Mouse (Mus musculus) brain, adult 2 months (tissue): ENCODE data around the gene Grik4.
A peak's percentile ranks its signal among the peaks of the same experiment; 100 is the strongest.

Source experiments
- DNase-seq: peaks from one replicate; pipeline ENCODE4 v3.0.0; 2011; ENCODE audit warnings: low read depth, low spot score

The Grik4 gene

DNA sequence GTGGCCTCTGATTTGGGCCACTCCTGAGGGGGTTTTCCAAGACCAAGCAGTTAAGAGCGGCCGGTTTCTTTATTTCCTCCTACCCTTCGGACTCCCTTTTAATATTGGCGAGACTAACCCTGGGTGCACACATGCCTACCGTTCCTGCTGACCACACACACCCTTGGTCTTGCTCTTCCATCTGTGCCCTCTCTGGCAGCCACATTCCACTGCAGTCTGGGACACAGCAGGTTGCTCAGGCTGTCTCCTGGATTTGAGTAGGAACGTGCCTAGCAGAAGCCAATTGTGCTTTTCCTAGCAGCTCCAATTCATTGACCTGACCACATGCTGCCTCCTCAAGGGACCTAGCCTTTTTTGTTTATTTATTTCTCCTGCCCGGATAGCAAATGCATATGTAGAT is 365.8 kb downstream of the Grik4 start:
- peak; percentile 91 for DNase-seq

DNA sequence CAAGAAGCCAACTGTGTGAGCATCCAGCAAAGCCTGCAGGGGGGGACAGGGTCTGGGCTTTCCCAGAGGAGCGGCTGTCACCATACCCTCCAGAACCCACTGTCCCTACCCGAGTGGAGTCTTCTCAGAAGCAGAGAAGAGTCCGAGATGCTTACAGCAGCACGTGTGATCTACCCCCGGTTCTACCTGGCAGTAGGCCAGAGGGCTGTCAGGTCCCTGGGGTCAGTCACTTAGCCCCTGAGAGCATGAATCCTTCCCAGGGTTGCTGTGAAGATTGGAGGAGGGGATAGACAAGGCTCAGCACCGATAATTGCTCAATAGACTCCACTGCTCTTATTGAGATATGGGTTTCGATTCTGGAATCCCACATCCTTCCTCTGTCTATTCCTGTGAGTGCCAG is 366.2 kb downstream of the Grik4 start:
- DNase-seq, result no peak

DNA sequence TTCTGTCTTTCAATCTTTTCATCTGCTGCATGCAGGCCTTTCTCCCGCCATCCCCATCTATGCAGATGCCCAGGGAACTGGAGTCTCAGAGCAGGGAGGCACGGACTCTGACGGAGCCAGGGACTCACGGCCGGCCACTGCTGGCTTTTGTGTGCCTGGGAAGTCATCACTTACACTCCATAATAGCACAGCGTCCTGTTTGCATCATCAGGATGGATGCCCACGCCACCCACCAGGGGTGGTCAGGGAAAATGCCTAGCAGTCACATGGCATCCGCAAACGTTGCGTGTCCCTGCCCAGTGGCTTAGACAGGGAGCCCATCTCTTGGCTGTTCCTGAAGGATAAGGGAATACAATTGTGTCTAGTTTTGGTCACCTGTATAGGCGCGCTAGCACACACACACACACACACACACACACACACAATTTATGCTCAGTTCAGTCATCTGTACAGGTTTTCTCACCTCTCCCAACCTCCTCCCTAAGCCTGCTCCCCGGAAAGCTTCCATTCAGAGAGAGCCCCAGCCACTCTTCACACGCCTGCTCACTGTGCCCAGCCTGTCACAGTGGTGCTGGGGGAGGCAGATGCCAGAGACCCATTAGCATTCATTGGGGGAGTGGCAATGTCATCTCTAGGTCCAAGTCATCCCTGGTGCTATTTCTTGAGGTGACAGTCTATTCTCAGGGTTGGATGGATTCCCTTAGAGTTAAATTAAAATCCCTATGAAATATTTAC is 370.5 kb downstream of the Grik4 start:
- peak; percentile 55 for DNase-seq

DNA sequence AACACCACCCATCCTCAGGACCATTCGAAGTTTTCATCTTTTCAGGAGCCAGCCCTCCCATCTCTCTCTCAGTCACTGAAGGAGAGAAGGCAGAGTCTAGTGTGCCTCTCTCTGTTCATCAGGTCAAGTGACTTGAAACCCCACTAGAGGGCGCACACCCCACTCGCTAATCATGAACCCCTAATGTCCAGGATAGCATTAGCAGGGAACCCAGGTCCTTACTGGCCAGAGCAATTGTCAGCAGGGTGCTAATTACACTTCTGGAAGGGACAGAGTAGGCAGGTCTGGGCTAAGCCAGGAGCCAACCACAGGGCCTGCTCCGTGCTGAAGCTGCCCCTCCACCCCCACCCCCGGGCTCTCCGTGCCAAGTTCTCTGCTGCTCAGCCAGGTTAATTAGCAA is 371.1 kb downstream of the Grik4 start:
- DNase-seq, result peak; percentile 91

GRCm38 (mm10) chr9:42565921-42566320 is 378.4 kb downstream of the Grik4 start:
- DNase-seq, result peak; percentile 77

DNA sequence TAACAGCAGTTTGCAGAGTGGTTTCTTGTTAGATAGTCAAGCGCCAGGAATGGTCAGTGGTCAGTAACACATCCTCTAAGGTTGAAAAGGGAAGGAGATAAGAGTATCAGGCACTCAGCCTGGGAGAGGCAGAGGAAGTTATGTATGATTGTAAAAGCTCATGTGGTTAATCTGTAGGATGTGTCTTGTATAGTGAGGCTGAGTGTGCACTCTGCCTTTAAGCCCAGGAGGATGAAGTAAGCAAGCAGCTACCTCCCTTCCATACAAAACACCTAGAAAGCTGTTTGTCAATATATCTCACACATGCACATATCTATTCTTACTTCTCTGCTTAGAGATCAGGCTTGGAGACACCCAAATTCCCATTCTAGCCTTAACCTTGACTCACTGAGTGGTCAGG is 389.1 kb downstream of the Grik4 start:
- DNase-seq, result no peak

DNA sequence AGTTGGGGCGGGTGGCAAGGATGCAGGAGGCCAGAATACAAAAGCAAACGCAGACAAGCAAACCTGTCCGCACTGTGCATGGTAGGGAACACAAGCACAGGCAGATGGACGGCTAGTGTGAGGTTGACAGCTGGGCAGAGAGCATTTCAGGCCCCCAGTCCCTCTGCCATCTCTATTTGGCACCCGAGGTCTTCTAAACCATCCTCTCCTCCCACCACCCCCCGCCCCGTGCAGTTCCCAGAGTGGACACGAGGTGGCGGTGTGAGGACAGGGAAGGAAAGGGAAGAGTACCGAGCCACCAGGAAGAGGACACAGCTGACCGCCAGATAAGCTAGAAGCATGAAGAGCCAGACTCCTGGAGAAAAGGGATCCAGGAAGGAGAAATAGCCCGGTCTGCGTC is 394.2 kb downstream of the Grik4 start:
- DNase-seq, result peak; percentile 77

DNA sequence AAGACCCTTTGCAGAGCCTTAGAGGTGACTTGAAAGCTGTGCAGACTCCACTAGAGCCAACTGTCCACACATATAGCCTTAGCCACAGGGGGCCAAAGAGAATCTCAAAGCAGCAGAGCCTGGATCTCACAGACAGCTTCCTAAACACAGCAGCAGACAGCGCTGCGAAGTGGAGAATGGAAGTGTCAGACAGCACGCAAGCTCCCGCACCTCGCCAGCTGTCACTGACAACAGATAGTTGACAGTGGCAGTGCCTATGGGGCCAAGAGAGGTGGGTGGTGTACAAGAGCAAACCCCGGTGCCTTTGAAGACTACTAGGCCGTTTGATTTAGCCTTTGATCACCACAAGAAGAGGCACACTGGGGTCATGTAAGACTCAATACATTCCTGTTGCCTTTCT is 395.3 kb downstream of the Grik4 start:
- peak; percentile 47 for DNase-seq

DNA sequence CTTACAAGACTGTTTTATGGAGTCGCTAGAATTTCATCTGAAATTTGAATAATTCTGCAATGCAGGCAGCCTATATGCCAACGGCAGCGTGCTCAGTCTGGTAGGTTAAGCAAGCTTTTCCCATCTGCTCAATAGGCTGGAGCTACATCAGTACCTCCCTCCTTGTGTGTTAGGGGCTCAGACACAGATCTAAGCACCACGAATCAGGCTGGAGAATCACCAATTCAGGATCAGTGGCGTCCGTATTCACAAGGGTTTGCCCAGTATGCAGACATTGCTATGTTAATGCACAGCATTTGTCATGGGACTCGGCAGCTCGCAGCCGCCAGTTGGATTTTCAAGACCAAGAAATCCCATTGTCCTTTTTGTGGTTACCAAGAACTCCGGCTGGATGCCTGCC is 399.8 kb downstream of the Grik4 start:
- peak; percentile 51 for DNase-seq

- no peak for DNase-seq
Observed at GRCm38 (mm10) chr9:42533491-42533890, 410.8 kb downstream of the Grik4 start.

GRCm38 (mm10) chr9:42533041-42533440 is 411.3 kb downstream of the Grik4 start:
- DNase-seq, result no peak

GRCm38 (mm10) chr9:42531951-42532350 is 412.3 kb downstream of the Grik4 start:
- no peak for DNase-seq

- peak; percentile 79 for DNase-seq
Observed at GRCm38 (mm10) chr9:42530221-42531152, 413.8 kb downstream of the Grik4 start.

DNA sequence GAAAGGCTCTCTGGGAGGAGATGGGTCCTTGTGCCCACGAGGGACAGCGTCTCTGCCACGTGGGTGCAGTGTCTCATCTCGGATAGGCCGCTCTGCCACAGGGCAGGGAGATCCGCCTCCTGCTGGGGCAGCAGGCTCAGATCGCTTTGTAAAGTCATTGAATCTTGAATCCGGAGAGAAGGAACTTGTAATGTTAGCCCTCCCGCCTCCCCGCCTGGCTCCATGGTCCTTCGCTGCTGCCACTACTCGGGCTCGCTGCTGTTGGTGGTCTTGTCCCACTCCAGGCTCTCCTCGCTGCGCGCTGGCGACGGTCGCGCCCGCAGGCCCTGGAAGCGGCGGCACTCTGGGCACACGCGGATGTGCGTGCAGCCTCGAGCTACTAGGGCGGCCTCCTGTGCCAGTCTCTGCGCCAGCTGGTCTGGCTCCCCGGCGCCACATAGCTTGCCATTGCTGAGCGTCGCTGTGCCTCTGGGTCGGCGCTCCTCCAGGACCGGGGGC is 423.7 kb downstream of the Grik4 start:
- DNase-seq, result peak; percentile 80

GRCm38 (mm10) chr9:42518163-42518562 is 426.1 kb downstream of the Grik4 start:
- DNase-seq, result peak; percentile 45

- no peak for DNase-seq
Observed at GRCm38 (mm10) chr9:42513159-42513558, 431.1 kb downstream of the Grik4 start.

GRCm38 (mm10) chr9:42512312-42512711 is 432.0 kb downstream of the Grik4 start:
- no peak for DNase-seq

- DNase-seq, result no peak
Observed at GRCm38 (mm10) chr9:42508235-42508634, 436.1 kb downstream of the Grik4 start.

- no peak for DNase-seq
Observed at GRCm38 (mm10) chr9:42507709-42508108, 436.6 kb downstream of the Grik4 start, which contains the start of gene Tbcel. Tbcel (minus strand) TSS chr9:42507809.

- DNase-seq, result no peak
Observed at GRCm38 (mm10) chr9:42507022-42507421, 437.3 kb downstream of the Grik4 start.

GRCm38 (mm10) chr9:42504971-42505510 is 439.3 kb downstream of the Grik4 start:
- no peak for DNase-seq

DNA sequence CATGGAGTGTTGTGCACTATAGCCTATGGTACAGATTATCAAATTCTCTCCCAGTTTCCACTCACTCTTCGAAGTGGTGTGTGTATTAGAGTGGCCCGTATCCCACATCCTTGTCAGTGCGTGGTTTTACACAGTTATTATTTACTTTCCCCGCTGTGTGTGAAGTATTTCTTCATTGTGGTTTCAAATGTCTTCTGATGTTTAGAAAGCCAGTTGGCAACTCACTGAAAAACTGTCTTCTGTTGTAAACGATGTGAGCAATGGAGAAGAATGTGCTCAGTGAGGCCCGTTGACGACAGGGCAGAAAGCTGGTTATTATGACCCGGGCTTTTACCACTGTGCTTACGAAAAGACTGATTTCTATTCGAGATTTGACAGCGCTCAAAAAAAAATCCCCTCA is 439.7 kb downstream of the Grik4 start:
- DNase-seq, result no peak
